Mouse (Mus musculus): Measurements from ENCODE around the gene Gm13128. TPM values are rescaled to one million over a fixed set of nuclear protein-coding genes. Genes with fewer than 3 reads are reported as not detected.

Gm13128 gene
- not detected for polyA plus RNA-seq (2014; fragmentation: Illumina TruSeq; extraction: RNeasy Lipid Tissue Mini Kit (QIAGEN cat#74804); ENCODE audit: low read depth, low replicate concordance)

DNA sequence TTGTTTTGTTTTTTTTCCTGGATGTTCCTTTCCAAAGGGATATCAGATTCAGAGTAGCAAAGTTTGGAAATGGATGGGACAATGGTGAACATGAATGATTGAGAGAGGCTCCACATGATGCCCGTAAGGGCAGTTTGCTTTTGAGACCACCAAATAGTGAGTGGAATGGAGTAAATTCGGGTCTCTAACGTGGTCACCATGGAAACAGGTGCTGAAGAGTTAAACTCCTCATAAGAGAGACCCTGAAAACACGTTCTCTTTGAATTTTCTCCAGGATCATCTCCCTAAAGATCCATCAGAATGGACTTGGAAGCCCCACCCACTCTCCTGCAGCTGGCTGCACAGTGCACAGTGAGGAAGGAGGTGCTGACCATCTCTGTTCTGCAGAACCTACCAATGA lies at the start of gene Gm13128:
Gene Gm13128, plus strand, starts transcription at position 301 of the 400 bp plus-strand sequence.

DNA sequence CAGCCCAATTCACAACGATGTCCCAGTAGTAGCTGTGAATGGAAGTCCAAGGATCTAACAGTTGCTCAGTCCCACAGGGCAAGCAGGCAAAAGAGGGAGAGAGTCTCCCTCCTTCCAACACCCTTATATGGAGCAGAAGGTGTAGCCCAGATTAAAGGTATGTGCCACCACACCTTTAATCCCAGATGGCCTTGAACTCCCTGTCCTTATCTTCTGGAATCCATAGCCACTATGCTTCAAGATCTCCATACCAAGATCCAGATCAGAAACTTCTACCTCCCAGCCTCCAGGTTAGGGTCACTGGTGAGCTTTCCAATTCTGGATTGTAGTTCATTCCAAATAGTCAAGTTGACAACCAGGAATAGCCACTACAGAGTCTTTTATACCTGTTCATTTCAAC lies 49.7 kb upstream of the Gm13128 start, which contains the start of gene Pramel5:
Gene Pramel5, minus strand, starts transcription at position 101 of the 400 bp plus-strand sequence.

DNA sequence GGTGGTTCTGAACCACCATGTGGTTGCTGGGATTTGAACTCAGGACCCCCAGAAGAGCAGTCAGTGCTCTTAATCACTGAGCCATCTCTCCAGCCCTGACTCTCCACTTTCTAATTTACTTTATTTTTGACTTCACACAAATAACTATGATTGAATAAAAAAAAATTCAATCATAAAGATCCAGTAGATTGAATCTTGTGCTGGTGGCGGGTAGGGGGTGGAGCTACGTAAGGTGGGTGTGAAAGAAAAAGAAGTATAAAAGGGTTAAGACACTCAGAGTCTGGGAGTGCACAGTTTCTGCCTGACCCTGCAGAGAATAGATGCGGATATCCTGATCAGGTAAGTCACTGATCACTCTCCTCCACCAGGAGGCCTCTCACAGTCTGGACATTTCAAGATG lies 27.6 kb downstream of the Gm13128 start, which contains the start of gene Gm13119:
Gene Gm13119, plus strand, starts transcription at position 301 of the 400 bp plus-strand sequence.

DNA sequence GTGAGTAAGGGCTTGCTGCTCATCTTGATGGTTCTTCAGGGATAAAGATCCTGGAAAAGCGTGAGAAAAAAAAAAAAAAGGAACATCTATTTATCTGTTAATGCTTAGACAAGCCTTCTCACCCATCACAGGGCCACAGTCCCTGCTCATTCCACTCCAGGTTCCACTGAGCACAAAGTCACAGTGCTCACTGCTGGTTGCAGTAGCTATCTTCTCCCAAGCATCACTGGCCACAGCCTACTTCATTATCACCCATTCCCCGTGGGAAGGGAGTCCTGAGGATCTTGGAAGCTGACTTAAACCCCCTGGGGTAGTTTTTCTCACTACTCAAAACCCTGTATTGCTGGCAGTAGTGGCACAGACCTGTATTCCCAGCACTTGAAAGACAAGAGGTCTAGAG lies 47.9 kb downstream of the Gm13128 start, which contains the start of gene Pramef20:
Gene Pramef20, minus strand, starts transcription at position 23 of the 400 bp plus-strand sequence.

Other genes starting within 250 kb of the Gm13128 start
- not detected for gene Gm13102, start 223.8 kb upstream of the Gm13128 start, polyA plus RNA-seq (2014; fragmentation: Illumina TruSeq; extraction: RNeasy Lipid Tissue Mini Kit (QIAGEN cat#74804); ENCODE audit: low read depth, low replicate concordance)
- not detected for gene Oog3, start 167.6 kb upstream of the Gm13128 start, polyA plus RNA-seq (2014; fragmentation: Illumina TruSeq; extraction: RNeasy Lipid Tissue Mini Kit (QIAGEN cat#74804); ENCODE audit: low read depth, low replicate concordance)
- gene Oog2, start 139.5 kb upstream of the Gm13128 start, polyA plus RNA-seq (2014; fragmentation: Illumina TruSeq; extraction: RNeasy Lipid Tissue Mini Kit (QIAGEN cat#74804); ENCODE audit: low read depth, low replicate concordance): not detected
- not detected for gene C87977, start 116.9 kb upstream of the Gm13128 start, polyA plus RNA-seq (2014; fragmentation: Illumina TruSeq; extraction: RNeasy Lipid Tissue Mini Kit (QIAGEN cat#74804); ENCODE audit: low read depth, low replicate concordance)
- gene Pramel5, start 49.8 kb upstream of the Gm13128 start, polyA plus RNA-seq (2014; fragmentation: Illumina TruSeq; extraction: RNeasy Lipid Tissue Mini Kit (QIAGEN cat#74804); ENCODE audit: low read depth, low replicate concordance): not detected
- gene Gm13119, start 27.7 kb downstream of the Gm13128 start, polyA plus RNA-seq (2014; fragmentation: Illumina TruSeq; extraction: RNeasy Lipid Tissue Mini Kit (QIAGEN cat#74804); ENCODE audit: low read depth, low replicate concordance): not detected
- gene Pramef20, start 47.7 kb downstream of the Gm13128 start, polyA plus RNA-seq (2014; fragmentation: Illumina TruSeq; extraction: RNeasy Lipid Tissue Mini Kit (QIAGEN cat#74804); ENCODE audit: low read depth, low replicate concordance): not detected
- gene Pramef12, start 78.2 kb downstream of the Gm13128 start, polyA plus RNA-seq (2014; fragmentation: Illumina TruSeq; extraction: RNeasy Lipid Tissue Mini Kit (QIAGEN cat#74804); ENCODE audit: low read depth, low replicate concordance): 7.7 TPM
- gene 1700012P22Rik, start 108.5 kb downstream of the Gm13128 start, polyA plus RNA-seq (2014; fragmentation: Illumina TruSeq; extraction: RNeasy Lipid Tissue Mini Kit (QIAGEN cat#74804); ENCODE audit: low read depth, low replicate concordance): 1.5 TPM
- gene Gm9944, start 123.1 kb downstream of the Gm13128 start, polyA plus RNA-seq (2014; fragmentation: Illumina TruSeq; extraction: RNeasy Lipid Tissue Mini Kit (QIAGEN cat#74804); ENCODE audit: low read depth, low replicate concordance): not detected
- gene Aadacl3, start 133.5 kb downstream of the Gm13128 start, polyA plus RNA-seq (2014; fragmentation: Illumina TruSeq; extraction: RNeasy Lipid Tissue Mini Kit (QIAGEN cat#74804); ENCODE audit: low read depth, low replicate concordance): not detected
- not detected for gene 9430007A20Rik, start 189.6 kb downstream of the Gm13128 start, polyA plus RNA-seq (2014; fragmentation: Illumina TruSeq; extraction: RNeasy Lipid Tissue Mini Kit (QIAGEN cat#74804); ENCODE audit: low read depth, low replicate concordance)
- not detected for gene Gm13124, start 234.9 kb downstream of the Gm13128 start, polyA plus RNA-seq (2014; fragmentation: Illumina TruSeq; extraction: RNeasy Lipid Tissue Mini Kit (QIAGEN cat#74804); ENCODE audit: low read depth, low replicate concordance)